Mouse (Mus musculus) heart, postnatal 0 days (tissue): ENCODE data around the gene Ttc7b.

Experiments
- CTCF ChIP-seq: IDR thresholded peaks from 2 replicates; pipeline ENCODE4 v1.5.1; 2016; ENCODE audit warnings: antibody characterized with exemption, control low read depth, low read depth
- EP300 ChIP-seq: IDR thresholded peaks from 2 replicates; pipeline ENCODE4 v1.6.1; 2016; ENCODE audit warnings: antibody characterized with exemption, low read depth

DNA sequence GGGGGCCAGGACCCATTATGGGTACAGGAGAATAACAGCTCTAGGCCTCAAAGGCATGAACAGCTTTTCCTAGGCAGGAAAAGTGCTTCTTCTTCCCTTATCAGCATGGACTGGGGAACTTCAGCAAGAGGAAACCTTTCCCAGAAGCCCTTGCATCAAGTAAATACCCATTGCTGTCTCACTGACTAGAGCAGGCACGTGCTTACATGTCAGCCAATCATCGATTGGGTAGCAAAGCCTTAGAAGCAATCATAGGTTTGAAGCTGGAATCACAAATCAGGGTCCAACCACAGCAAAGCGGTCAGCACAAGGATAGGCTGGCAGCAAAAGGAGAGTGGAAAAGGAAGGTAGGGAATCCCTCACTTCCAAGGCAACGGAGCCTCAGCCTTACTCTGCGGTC lies 7.5 kb downstream of the Ttc7b start:
- no peak for TF ChIP-seq EP300
- no peak for TF ChIP-seq CTCF
